Mouse (Mus musculus): ENCODE data around the gene Btbd2.

The Btbd2 gene

GRCm38 (mm10) chr10:80692249-80693165, 35.6 kb upstream of the Btbd2 start:
- CTCF ChIA-PET = interaction anchor here (1.0 to 1.5 kb wide), 4 partner anchors 11 to 125 kb away, joined by 3 to 9 read pairs (median 4); partner anchors contain the start of gene Mknk2

- CTCF ChIA-PET = interaction anchor here (1.5 kb wide), 1 partner anchor 8 kb away, joined by 6 read pairs; no protein-coding TSS in a partner anchor
Observed at GRCm38 (mm10) chr10:80687850-80688249, 31.0 kb upstream of the Btbd2 start.

- CTCF ChIA-PET = interaction anchor here (1.5 kb wide), 1 partner anchor 10 kb away, joined by 6 read pairs; no protein-coding TSS in a partner anchor
Observed at GRCm38 (mm10) chr10:80686617-80687016, 29.7 kb upstream of the Btbd2 start.

GRCm38 (mm10) chr10:80684984-80685383, 28.1 kb upstream of the Btbd2 start:
- CTCF ChIA-PET = no interaction called here

- CTCF ChIA-PET = interaction anchor here (0.6 kb wide), 2 partner anchors 39 to 68 kb away, joined by 3 read pairs; no protein-coding TSS in a partner anchor
Observed at GRCm38 (mm10) chr10:80684214-80684613, 27.3 kb upstream of the Btbd2 start.

- CTCF ChIA-PET = no interaction called here
Observed at GRCm38 (mm10) chr10:80683647-80684046, 26.8 kb upstream of the Btbd2 start.

GRCm38 (mm10) chr10:80682003-80682402, 25.1 kb upstream of the Btbd2 start:
- CTCF ChIA-PET = interaction anchor here (1.3 to 1.5 kb wide), 3 partner anchors 11 to 14 kb away, joined by 3 to 4 read pairs (median 3); no protein-coding TSS in a partner anchor

- CTCF ChIA-PET = no interaction called here
Observed at GRCm38 (mm10) chr10:80680260-80680696, 23.4 kb upstream of the Btbd2 start.

GRCm38 (mm10) chr10:80679556-80680259, 22.8 kb upstream of the Btbd2 start:
- CTCF ChIA-PET = interaction anchor here (1.9 kb wide), 1 partner anchor 19 kb away, joined by 6 read pairs; no protein-coding TSS in a partner anchor

- CTCF ChIA-PET = interaction anchor here (0.6 to 1.9 kb wide), 4 partner anchors 14 to 453 kb away, joined by 5 to 11 read pairs (median 8); no protein-coding TSS in a partner anchor
Observed at GRCm38 (mm10) chr10:80678601-80679377, 21.9 kb upstream of the Btbd2 start.

- CTCF ChIA-PET = interaction anchor here (0.6 to 1.9 kb wide), 5 partner anchors 10 to 454 kb away, joined by 3 to 11 read pairs (median 6); no protein-coding TSS in a partner anchor
Observed at GRCm38 (mm10) chr10:80677942-80678436, 21.1 kb upstream of the Btbd2 start, which contains the start of gene Mknk2. Gene Mknk2, minus strand, starts transcription at chr10:80678112.

GRCm38 (mm10) chr10:80677128-80677875, 20.4 kb upstream of the Btbd2 start:
- CTCF ChIA-PET = interaction anchor here (0.8 to 4.2 kb wide), 3 partner anchors 9 to 17 kb away, joined by 3 to 26 read pairs (median 6); no protein-coding TSS in a partner anchor

- CTCF ChIA-PET = interaction anchor here (4.2 kb wide), 1 partner anchor 16 kb away, joined by 26 read pairs; no protein-coding TSS in a partner anchor
Observed at GRCm38 (mm10) chr10:80676198-80676928, 19.5 kb upstream of the Btbd2 start.

- CTCF ChIA-PET = interaction anchor here (0.5 to 4.2 kb wide), 2 partner anchors 15 to 57 kb away, joined by 5 to 26 read pairs; no protein-coding TSS in a partner anchor
Observed at GRCm38 (mm10) chr10:80675405-80676197, 18.7 kb upstream of the Btbd2 start.

- CTCF ChIA-PET = interaction anchor here (0.5 to 4.2 kb wide), 2 partner anchors 14 to 56 kb away, joined by 5 to 26 read pairs; no protein-coding TSS in a partner anchor
Observed at GRCm38 (mm10) chr10:80674851-80675404, 18.1 kb upstream of the Btbd2 start.

- CTCF ChIA-PET = interaction anchor here (0.6 to 4.2 kb wide), 2 partner anchors 9 to 14 kb away, joined by 3 to 26 read pairs; no protein-coding TSS in a partner anchor
Observed at GRCm38 (mm10) chr10:80674161-80674711, 17.4 kb upstream of the Btbd2 start.

- CTCF ChIA-PET = interaction anchor here (0.6 to 4.2 kb wide), 2 partner anchors 9 to 13 kb away, joined by 3 to 26 read pairs; no protein-coding TSS in a partner anchor
Observed at GRCm38 (mm10) chr10:80673690-80674089, 16.8 kb upstream of the Btbd2 start.
